Comparison of ENCODE assay signal across 8 mouse cellular contexts in genomic region chr15:85831954-85832590, GRCm38 (mm10). TPM values are rescaled to one million over a fixed set of nuclear protein-coding genes. Genes with fewer than 3 reads are reported as not detected.
DNase-seq lines count a peak whose midpoint lies in the region; ATAC-seq and TF ChIP-seq lines count a peak whose summit lies in the region.

TSS of gene Ttc38 (plus strand) at chr15:85832306.

- TF ChIP-seq CTCF in liver, postnatal 0 days (IDR thresholded peaks at IDR 0.05; ENCODE audit: low read depth), result no peak
- TF ChIP-seq CTCF in testis, adult 2 months (IDR thresholded peaks at IDR 0.05; ENCODE audit: control insufficient read depth, insufficient read depth, insufficient replicate concordance, low read depth, low read length), result no peak

- H3K9ac ChIP-seq in forebrain, embryonic 15.5 days (replicated peaks), result peak within 1 kb of the TSS; percentile 57
- peak within 1 kb of the TSS; percentile 62 for H3K9ac ChIP-seq in liver, postnatal 0 days (replicated peaks)
- H3K9ac ChIP-seq in neural tube, embryonic 14.5 days (replicated peaks; ENCODE audit: low read depth, low read length), result peak within 1 kb of the TSS; percentile 75

- peak; percentile 90 for DNase-seq in ES-CJ7 (ENCODE audit: low read depth, low spot score)
- peak; percentile 89 for DNase-seq in cerebellum, adult 11-12 months
- DNase-seq in heart, postnatal 14 days, result peak; percentile 80 to 82
- peak; percentile 86 for DNase-seq in layer of hippocampus, adult 11-12 months (ENCODE audit: low spot score)
- DNase-seq in liver, postnatal 0 days, result peak; percentile 88

- peak; percentile 49; the same call in 1 of the 2 replicates for TF ChIP-seq EP300 in liver, postnatal 0 days (IDR thresholded peaks at IDR 0.05; ENCODE audit: low read depth)

- peak within 1 kb of the TSS; percentile 71 for H3K4me2 ChIP-seq in forebrain, embryonic 15.5 days (replicated peaks)
- H3K4me2 ChIP-seq in liver, postnatal 0 days (ENCODE audit: low read depth, low read length), result peak within 1 kb of the TSS; percentile 73
- H3K4me2 ChIP-seq in neural tube, embryonic 14.5 days (ENCODE audit: low read depth, low read length), result peak within 1 kb of the TSS; percentile 84

- H3K27ac ChIP-seq in forebrain, embryonic 15.5 days (replicated peaks), result no peak within 1 kb of the TSS
- peak within 1 kb of the TSS; percentile 88 for H3K27ac ChIP-seq in liver, postnatal 0 days (ENCODE audit: low read depth)
- H3K27ac ChIP-seq in neural tube, embryonic 14.5 days (ENCODE audit: low read depth, low read length), result no peak within 1 kb of the TSS
- peak within 1 kb of the TSS; percentile 37; the same call in 1 of the 2 replicates for H3K27ac ChIP-seq in testis, adult 2 months (ENCODE audit: control insufficient read depth, insufficient read depth, low read depth, low read length)

- peaks cover 14% of the 10 kb centered on the region for H3K4me1 ChIP-seq in forebrain, embryonic 15.5 days
- peaks cover 24% of the 10 kb centered on the region for H3K4me1 ChIP-seq in liver, postnatal 0 days (ENCODE audit: insufficient read depth)
- H3K4me1 ChIP-seq in neural tube, embryonic 14.5 days (ENCODE audit: control insufficient read depth, insufficient read depth, low read length), result peaks cover 6% of the 10 kb centered on the region
- H3K4me1 ChIP-seq in testis, adult 2 months (ENCODE audit: control insufficient read depth, insufficient read depth, low read length), result peaks cover 22% of the 10 kb centered on the region

- no peaks in the 10 kb centered on the region for H3K36me3 ChIP-seq in forebrain, embryonic 15.5 days
- H3K36me3 ChIP-seq in liver, postnatal 0 days (replicated peaks; ENCODE audit: insufficient read depth, low read length), result peaks cover 16% of the 10 kb centered on the region; the same call in 1 of the 2 replicates
- no peaks in the 10 kb centered on the region for H3K36me3 ChIP-seq in neural tube, embryonic 14.5 days (ENCODE audit: control insufficient read depth, insufficient read depth, low read length)
- no peaks in the 10 kb centered on the region for H3K36me3 ChIP-seq in testis, adult 2 months (ENCODE audit: control insufficient read depth, insufficient read depth, low read length)

- TF ChIP-seq POLR2A in testis, adult 2 months (IDR thresholded peaks at IDR 0.05; ENCODE audit: control insufficient read depth, low read depth, low read length), result no peak

- peak; percentile 95 for ATAC-seq in forebrain, embryonic 15.5 days (replicated peaks)
- peak; percentile 93 for ATAC-seq in liver, postnatal 0 days
- peak; percentile 94 for ATAC-seq in neural tube, embryonic 14.5 days (ENCODE audit: low read depth)

- no peaks in the 10 kb centered on the region for H3K9me3 ChIP-seq in forebrain, embryonic 15.5 days
- H3K9me3 ChIP-seq in liver, postnatal 0 days (ENCODE audit: low read length), result no peaks in the 10 kb centered on the region
- H3K9me3 ChIP-seq in neural tube, embryonic 14.5 days (ENCODE audit: control insufficient read depth, low read length), result no peaks in the 10 kb centered on the region

- WGBS in forebrain, embryonic 15.5 days, result 1% methylated on average over 27 of the region's 27 CpGs
- WGBS in liver, postnatal 0 days (ENCODE audit: insufficient replicate concordance), result 1% methylated on average over 27 of the region's 27 CpGs
- 1% methylated on average over 27 of the region's 27 CpGs for WGBS in neural tube, embryonic 14.5 days

- intact Hi-C loops in heart, postnatal 14 days (cut with DNase I), result no loop called here

- H3K27me3 ChIP-seq in forebrain, embryonic 15.5 days, result no peaks in the 10 kb centered on the region
- H3K27me3 ChIP-seq in liver, postnatal 0 days (ENCODE audit: insufficient read depth, low read length), result no peaks in the 10 kb centered on the region
- H3K27me3 ChIP-seq in neural tube, embryonic 14.5 days (ENCODE audit: control insufficient read depth, insufficient read depth, low read length), result no peaks in the 10 kb centered on the region
- H3K27me3 ChIP-seq in testis, adult 2 months (ENCODE audit: control insufficient read depth, insufficient read depth, low read length), result no peaks in the 10 kb centered on the region

- peak within 1 kb of the TSS; percentile 62 for H3K4me3 ChIP-seq in forebrain, embryonic 15.5 days
- peak within 1 kb of the TSS; percentile 53 for H3K4me3 ChIP-seq in liver, postnatal 0 days (ENCODE audit: low read depth, low read length)
- peak within 1 kb of the TSS; percentile 60 for H3K4me3 ChIP-seq in neural tube, embryonic 14.5 days (ENCODE audit: low read depth, low read length)
- H3K4me3 ChIP-seq in testis, adult 2 months (ENCODE audit: control insufficient read depth, low read depth, low read length), result peak within 1 kb of the TSS; percentile 92

RNA-seq across cellular contexts. Expression of gene Ttc38, which starts in this region (rescaled TPM):
- polyA plus RNA-seq in forebrain, embryonic 15.5 days (2015; fragmentation: Nextera tagmentation; extraction: Ambion mirVana), result 2.9 and 3.6 TPM in 2 replicates
- 10 to 100 TPM; 12.4 to 13.3 TPM for total RNA-seq in heart, postnatal 14 days (2021)
- polyA plus RNA-seq in liver, postnatal 0 days (2015; fragmentation: Nextera tagmentation; extraction: Ambion mirVana), result 16.2 and 17.6 TPM in 2 replicates
- polyA plus RNA-seq in neural tube, embryonic 14.5 days (2014; fragmentation: Nextera tagmentation; extraction: Ambion mirVana), result 3.1 and 3.5 TPM in 2 replicates
- 1.6 and 1.9 TPM in 2 replicates for polyA plus RNA-seq in testis, adult 2 months (2012; rRNA removed)

Comparison
In these comparisons a context has a peak if more than half of its experiments do, and no peak if none do; other contexts are left out.
1. H3K27ac ChIP-seq: peak in liver, postnatal 0 days (single experiment) and testis, adult 2 months (single experiment); none in forebrain, embryonic 15.5 days (single experiment) and neural tube, embryonic 14.5 days (single experiment).
2. Peak in every context shown above with its lines, with median percentiles within 50 percentile points of each other: DNase-seq, ATAC-seq, H3K4me2 ChIP-seq, H3K4me3 ChIP-seq and H3K9ac ChIP-seq.